Mouse (Mus musculus): ENCODE measurements around the gene Map7d1.

DNA sequence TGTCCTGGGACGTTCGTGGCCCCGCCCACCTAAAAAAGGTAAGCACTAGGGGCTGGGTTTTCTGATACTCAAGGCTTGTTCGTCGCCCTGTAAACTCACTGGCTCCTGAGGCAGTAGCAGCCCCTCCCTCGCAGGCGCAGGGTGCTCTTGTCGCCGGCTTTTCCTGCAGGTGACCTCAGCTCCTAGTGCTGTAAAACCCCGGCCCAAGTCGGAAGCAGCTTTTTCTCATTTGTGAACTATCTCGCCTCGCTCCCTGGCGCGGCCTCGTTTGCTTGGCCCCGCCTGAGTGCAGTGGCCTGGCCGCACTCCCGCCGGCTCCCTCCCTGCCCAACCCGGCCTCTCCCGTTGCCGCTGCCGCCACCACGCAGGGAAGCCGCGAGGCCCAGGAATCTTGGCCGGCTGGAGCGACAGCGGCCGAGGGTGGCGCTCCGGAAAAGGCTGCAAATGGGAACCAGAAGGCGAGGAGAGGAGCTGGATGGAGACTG is 40.5 kb upstream of the Map7d1 start:
- TF ChIP-seq CTCF (IDR thresholded peaks at IDR 0.05; ENCODE audit: borderline replicate concordance, insufficient read depth, low read depth, low read length) (no peak), POLR2A (IDR thresholded peaks at IDR 0.05; ENCODE audit: borderline replicate concordance, insufficient read depth, low read length) (no peak)

All from cerebellum, adult 2 months (tissue).